Mouse (Mus musculus): ENCODE measurements at regions not wholly inside any gene's neighbourhood (a gene's known extent, or its start where the extent isn't known, plus 50 kb on each side); places are given as distances from the start of the nearest gene placed in this dataset.

GRCm38 (mm10) chr7:83085547-83086158 is 218.5 kb downstream of the Mex3b start:
- TF ChIP-seq CTCF (IDR thresholded peaks at IDR 0.05; ENCODE audit: control insufficient read depth, insufficient read depth, low read length) (no peak), POLR2A (IDR thresholded peaks at IDR 0.05; ENCODE audit: borderline replicate concordance, control insufficient read depth, low read depth, low read length) (no peak)

Measured in bone marrow, adult 2 months (tissue).